Mouse (Mus musculus): Measurements from ENCODE around the gene Foxs1.
A peak's percentile ranks its signal among the peaks of the same experiment; 100 is the strongest.

The Foxs1 gene

DNA sequence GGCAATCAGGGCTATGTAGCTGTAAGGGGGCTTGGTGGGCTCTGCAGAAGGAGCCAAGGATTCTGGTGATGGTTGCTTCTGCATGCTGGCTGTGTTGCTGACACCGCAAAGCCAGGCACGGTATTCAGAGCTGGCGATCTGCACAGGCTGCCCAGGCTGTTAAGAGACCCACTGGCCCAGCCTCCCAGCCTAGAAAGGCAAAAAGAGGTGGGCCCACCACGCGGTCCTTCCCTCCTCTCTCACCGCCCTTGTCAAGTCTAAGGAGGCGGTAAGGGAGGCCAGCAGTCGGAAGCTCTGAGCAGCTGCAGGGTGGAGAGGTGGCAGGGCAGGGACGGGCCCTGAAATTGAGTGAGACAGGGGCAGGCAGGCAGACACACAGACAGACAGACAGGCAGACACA, at the start of gene Foxs1:
Foxs1 (minus strand) TSS at position 161 of the 400 bp plus-strand sequence.
- peak; percentile 48 for DNase-seq (ENCODE audit: low spot score)

- DNase-seq (ENCODE audit: low spot score) = no peak
Measured at GRCm38 (mm10) chr2:152976991-152977390, 44.0 kb upstream of the Foxs1 start.

DNA sequence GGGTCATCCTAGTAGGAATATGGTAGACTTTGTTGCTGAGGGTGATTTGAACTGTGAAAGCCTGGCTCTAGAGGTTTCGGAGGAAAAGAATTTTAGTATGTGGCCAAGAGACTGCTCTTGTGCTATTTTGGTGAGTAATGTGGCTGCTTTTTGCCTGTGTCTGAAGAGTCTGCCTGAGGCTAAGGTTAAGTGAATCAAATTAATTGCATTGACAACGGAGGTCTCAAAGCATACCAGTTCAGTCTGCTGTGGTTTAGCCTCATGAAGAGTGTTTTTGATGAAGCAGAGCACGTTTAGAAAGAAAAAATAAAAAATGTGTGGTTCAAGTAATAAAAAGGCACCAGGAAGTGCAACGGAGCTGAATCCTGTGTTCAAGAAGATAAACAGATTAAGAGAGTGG, 32.5 kb upstream of the Foxs1 start:
- DNase-seq (ENCODE audit: low spot score) = no peak

- DNase-seq (ENCODE audit: low spot score) = peak; percentile 60
Measured at GRCm38 (mm10) chr2:152962091-152962793, 29.2 kb upstream of the Foxs1 start, which contains the start of gene Ttll9. Gene Ttll9, plus strand, starts transcription at chr2:152962485.

DNA sequence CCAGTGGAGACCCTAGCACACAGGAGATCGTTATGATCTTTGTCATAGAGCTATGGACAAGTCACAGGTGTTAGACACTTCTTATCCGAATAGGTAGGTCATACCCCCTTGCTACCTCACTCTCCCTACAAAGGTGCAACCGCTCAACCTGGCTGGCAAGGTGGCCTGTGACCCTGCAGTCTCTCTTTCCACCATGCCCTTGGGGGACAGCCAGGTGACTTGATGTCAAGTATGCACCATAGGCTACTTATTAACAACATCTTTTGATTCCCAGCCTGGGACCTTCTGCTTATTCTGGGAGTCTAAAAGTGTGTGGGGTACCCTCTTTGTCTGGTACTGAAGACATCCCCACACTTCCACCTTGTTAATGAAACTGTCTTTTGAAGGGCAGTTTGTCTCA, 25.1 kb upstream of the Foxs1 start:
- DNase-seq (ENCODE audit: low spot score) = no peak

DNA sequence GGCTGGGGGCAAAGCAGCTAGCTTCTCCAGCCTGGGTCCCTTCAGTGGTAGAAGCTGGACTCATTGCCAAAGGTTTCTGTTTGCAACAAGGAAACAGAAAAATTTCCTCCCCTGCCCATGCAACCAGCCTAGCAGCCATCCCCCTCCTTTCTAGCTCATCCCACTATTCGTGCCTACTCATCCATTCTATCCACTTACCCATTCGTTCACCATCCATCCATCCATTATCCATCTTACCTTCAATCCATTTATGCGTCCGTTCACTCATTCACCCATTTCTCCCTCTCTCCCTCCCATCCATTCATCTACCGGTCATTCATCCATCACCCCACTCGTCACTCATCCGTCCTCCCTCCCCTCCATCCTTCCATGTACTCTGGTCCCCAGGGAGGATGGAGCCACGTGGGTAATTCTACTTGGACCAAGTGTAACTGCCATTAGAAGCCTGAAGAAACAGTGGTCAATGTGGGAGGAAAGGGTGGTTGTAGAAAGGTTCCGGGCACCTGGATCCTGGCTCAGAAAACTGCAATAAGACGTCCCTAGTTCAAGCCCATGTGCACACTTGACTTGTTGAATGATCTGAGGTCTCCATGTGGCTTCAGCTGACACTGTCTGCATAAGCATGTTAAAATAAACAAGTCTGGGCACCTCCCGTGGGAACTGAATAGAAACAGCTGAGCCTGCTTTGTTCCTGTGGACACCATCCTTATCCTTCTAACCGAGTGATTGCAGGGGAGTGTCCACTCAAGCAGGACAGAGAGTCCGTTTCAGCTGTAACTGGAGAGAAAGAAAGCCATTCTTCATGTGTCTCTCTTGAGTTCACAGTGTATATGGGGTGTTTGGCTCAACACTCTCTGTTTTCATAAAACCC, 19.1 kb upstream of the Foxs1 start:
- no peak for DNase-seq (ENCODE audit: low spot score)

DNA sequence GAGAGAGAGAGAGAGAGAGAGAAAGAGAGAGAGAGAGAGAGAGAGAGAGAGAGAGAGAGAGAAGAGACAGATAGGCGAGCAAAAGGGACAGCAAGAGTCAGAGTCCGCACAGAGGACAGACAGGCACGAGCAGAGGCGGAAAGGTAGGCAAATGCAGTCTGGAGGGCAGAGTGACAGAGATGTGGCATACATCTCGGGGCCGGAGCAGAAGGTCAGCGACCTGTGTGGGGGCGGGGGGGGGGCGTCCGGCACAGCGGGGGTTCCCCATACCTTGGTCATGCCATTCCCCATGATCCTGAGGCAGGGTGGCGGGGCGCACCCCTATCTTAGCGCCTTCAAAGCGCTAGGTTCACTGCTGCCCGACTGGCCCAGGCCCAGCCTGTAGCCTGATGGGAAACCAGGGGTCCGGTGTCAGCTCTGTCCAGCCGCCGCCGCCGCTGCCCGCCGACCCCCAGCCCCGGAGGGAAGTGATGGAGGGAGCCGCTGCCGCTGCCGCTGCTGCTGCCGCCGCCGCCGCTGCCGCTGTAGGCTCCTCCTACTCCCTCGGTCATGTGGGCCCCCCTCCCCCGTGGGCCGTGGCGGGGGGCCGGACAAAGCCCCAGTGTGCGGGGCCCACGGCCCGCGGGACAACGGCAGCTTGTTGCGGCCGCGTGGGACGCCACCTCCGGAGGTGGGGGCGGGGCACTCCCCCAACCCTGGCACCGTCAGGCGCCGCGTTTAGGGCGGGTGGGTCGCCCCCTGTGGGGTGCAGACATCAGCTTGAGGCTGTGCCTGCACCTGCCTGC, 18.2 kb upstream of the Foxs1 start, which contains the start of gene Dusp15:
Dusp15 (minus strand) TSS at position 634 of the 785 bp plus-strand sequence.
- DNase-seq (ENCODE audit: low spot score) = no peak

DNA sequence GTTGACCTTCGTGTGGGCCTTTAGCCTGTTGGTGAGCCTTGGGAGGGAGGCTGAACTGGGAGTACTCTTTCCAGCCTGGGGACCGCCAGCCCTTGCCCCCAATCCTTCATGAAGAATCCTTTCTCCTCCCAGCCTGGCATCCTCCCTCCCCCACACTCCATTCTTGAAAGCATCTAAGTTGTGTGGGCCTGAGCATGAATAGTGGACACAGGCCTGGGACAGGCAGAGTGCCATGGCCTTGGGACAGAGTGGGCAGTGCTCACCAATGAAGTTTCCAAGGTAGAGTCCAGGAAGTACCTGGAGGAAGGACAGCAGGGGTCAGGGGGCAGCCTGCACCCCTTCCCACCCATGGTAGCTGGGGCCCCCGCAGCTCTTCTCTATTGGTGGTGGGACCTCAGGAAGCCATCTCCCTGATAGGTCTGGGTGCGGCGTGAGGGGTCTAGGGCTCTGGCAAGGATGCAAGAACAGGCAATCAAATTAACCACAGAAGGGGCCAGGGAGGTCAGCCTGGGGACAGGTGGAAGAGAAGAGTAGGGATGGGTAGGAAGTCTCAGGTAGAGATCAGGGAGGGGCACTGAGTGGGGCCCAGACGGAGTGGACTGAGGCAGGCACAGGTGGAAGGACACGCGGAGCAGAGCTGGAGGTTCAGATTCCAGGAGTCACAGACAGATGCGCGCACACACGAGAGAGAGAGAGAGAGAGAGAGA, 17.5 kb upstream of the Foxs1 start:
- no peak for DNase-seq (ENCODE audit: low spot score)

DNA sequence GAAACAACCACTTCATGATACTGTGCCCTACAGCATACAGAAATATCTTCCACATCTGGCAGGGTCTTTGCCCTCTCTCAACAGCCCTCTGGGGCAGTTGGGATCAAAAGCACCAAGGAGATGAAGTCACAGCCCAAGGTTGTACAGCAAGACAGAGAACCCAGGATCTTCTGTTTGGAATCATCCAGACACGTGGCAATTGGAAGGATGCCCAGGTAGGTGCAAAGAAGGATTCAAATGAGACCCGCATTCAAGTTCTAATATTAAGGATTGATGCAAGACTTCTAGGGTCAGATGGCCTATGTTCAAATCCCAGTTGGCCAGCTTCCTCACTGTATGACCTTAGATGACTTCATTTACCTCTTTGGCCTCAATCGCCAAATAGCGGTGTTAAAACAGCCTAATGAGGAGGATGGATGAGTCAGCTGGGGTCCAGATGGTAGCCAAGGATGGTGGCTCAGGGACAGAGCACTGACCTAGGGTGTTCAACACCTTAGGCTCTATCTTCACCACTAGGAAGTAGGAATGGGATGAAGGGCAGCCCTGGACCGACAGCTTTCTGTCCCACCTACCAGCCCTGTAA, 15.5 kb upstream of the Foxs1 start:
- DNase-seq (ENCODE audit: low spot score) = no peak

GRCm38 (mm10) chr2:152947098-152947497, 14.1 kb upstream of the Foxs1 start:
- DNase-seq (ENCODE audit: low spot score) = no peak

DNA sequence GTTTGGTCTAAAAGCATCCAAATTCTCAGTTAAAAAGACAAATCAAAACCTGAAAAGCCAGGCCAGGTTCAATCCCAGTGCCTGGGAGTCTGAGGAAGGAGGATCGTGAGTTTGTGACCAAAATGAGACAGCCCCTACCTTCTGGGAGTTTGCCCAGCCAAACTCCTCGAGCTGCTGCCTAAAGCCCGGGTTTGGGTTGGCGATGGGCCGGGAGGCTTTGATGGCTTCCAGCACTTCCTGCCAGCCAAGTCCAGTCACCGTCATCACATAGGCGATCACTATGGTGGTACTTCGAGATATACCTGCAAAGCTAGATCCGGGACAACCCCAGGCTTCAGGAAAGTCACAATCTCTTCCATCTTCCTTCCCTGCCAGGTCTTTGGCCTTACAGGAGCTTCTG, 11.0 kb upstream of the Foxs1 start:
- no peak for DNase-seq (ENCODE audit: low spot score)

DNA sequence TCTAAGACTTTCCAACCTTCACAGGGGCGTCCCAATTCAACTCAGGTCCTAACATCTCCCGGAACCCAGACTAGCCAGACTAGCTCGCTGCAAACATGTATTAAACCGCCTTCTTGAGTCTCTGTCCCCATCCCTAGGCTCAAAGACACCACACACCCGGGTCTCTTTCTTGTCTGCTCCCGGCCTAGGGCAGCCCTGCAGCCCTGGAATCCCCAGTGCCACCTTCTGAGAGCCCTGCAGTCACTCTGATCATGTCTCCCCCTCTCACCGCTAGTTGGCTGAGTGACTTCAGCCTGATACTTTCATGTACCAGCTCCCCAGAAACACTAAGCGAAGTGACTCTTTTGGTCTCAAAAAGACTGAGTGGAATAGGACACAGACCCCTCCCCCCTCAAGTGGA, 10.6 kb upstream of the Foxs1 start:
- DNase-seq (ENCODE audit: low spot score) = no peak

- DNase-seq (ENCODE audit: low spot score) = no peak
Measured at GRCm38 (mm10) chr2:152942898-152943515, 10.0 kb upstream of the Foxs1 start.

DNA sequence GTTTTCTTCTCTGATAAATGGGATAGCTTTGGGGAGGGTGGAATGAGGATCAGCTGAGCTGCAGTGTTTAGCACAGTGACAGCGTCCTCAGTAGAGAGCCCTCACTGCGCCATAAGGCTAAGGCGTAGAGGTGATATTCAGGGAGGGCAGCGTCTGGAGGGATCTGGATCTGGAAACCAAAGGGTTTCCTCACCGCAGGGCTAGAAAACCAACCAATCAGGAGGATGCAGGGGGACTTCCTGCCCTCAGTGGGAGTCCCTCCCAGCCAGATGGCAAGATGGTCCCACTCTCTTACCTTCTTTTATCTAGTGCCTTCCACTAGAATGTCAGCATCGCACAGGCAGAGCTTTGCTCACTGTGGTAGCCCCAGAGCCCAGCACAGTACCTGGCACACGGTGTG, 8.8 kb upstream of the Foxs1 start:
- DNase-seq (ENCODE audit: low spot score) = no peak

DNA sequence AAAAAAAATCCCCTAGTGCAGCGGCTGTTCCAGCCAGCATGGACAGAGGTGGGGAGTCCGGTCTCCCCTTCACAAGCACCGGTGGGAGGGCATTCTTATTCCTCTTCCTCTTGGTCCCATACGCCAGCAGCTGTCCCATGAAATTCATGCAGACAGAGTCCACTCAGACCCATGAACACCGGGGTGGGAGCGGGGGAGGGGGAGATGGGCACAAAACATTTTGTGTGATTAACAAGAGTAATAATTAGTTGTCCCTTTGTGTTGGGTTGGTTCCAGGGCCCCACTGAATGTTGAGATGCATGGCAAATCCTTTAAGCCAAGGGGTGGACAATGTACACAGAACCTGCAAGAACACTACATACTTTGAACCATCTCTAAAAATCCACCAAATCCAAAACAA, 8.1 kb upstream of the Foxs1 start:
- DNase-seq (ENCODE audit: low spot score) = no peak

DNA sequence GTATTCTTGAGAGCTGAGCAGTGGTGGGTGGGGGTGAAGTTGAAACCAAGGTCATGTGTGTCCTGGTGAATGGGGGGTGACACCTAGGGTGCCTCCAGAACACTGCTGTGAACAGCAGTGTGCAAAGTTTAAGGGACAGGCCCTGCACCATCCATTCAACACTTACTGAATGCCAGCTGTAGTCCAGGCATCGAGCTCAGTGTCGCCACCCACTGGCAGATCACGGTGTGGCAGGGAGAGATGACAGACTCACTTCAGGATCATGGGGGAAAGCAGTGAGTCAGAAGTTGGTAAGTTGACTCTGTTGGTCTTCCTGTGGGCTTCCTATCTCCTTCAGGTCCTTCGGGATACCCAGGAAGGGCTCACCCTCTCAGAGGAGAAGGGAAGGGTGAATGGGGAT, 6.8 kb upstream of the Foxs1 start:
- no peak for DNase-seq (ENCODE audit: low spot score)

- DNase-seq (ENCODE audit: low spot score) = peak; percentile 60
Measured at GRCm38 (mm10) chr2:152933614-152934013, 606 bp upstream of the Foxs1 start.

DNA sequence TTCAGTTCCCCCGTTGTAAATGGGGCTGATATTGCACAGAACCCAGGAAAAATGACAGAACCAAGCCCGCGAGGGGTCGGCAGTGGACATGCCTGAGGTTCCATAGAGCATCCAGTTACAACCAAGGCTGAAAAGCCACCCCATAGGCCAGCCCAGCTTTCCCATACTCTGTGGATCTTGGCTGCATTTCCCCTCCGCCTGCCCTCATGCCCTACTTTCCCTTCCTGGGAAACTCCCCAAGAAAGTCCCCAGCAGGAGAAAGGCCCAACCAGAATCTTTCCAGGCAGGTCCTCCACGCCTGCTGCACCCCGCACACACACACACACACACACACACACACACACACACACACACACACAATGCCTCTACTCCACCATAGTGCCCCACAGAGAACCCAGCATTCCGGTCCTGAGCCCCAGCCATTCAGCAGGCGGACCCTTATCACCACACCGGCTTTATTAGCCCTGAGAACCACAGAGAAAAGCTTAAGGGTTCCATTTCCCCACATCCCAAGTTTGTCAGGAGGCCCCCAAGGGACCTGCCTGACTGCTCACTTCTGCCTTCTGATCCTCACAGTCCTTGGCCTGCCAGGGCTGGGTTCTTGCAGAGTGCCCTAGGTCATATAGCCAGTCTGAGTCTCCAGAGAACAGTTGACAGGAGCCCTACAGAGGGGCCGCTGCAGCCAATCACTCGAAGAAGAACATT, 1.4 kb downstream of the Foxs1 start:
- no peak for DNase-seq (ENCODE audit: low spot score)

DNA sequence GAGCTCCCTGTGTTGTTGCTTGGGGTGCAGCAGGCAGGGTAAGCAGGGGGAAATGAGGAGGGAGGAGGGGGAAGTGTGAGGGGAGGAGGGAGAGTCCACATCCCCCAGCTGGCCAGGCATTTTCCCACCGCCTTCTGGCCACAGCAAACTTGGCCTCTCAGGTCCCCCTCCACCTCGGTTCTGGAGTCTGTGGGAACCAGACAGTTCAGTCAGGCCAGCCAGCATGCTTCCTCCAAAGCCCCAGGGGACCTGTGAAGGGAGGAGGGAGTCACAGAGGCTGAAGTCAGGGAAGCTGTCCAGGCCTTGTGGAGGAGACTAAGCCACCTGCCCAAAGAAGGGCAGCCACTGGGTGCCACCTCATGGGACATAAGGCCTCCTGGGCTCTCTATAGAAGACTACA, 2.7 kb downstream of the Foxs1 start:
- no peak for DNase-seq (ENCODE audit: low spot score)

GRCm38 (mm10) chr2:152928988-152929370, 4.0 kb downstream of the Foxs1 start:
- DNase-seq (ENCODE audit: low spot score) = no peak

Measured in ovary, postnatal 36 days (tissue).